Mouse (Mus musculus): ENCODE results near the gene Ptpre. TPM values are rescaled to one million over a fixed set of nuclear protein-coding genes. Genes with fewer than 3 reads are reported as not detected.
"Not testable (repeated sequence)": the region's sequence is repeated elsewhere in the genome, so short reads cannot be mapped to it uniquely, and the experiment has no call there.

The Ptpre gene
- polyA plus RNA-seq, 1 experiment from 2014 or later = 0.56 TPM

DNA sequence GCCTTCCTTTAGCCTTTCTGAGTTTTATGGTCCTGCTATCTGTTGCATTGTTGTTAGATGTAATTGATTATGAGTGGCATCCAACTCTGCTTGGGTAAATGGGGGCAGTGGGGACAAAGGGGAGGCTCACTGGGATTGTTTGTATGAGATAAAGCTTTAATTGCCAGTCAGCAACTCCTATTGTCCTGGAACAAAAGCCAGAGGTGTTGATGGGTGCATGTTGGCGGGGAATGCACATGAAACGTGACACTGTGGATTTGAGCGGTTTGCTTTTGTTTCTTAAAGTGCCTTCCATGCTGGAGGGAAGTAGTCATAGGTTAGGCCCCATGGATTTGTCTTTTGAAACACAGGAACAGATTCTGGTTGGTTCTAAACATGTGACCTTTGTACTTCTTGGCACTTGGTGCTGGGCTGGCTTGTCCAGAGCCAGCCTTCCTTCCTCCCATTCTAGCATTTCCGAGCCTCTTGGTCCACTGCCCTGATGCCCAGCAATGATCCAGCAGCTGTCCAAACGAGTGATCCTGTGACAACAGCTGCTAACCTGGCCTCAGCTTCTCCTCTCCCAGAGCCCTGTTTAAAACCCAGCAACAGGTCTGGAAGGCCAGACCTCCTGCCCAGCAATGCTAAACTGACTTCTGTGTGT is 65.7 kb downstream of the Ptpre start:
- DNase-seq (ENCODE audit: low spot score) = no peak
- WGBS = 58% methylated on average over 5 of the region's 5 CpGs
- H3K9me3 ChIP-seq (replicated peaks) = no peaks in the 10 kb centered on the region
- no peak overlapping the region for H3K4me3 ChIP-seq
- peaks cover 21% of the 10 kb centered on the region for H3K4me1 ChIP-seq
- no peaks in the 10 kb centered on the region for H3K27me3 ChIP-seq (ENCODE audit: low read depth, poor library complexity, severe bottlenecking)
- no peaks in the 10 kb centered on the region for H3K36me3 ChIP-seq
- 0 out of 2 replicates have a peak overlapping the region, but pooled peaks have one; percentile 42 for H3K27ac ChIP-seq (replicated peaks)

DNA sequence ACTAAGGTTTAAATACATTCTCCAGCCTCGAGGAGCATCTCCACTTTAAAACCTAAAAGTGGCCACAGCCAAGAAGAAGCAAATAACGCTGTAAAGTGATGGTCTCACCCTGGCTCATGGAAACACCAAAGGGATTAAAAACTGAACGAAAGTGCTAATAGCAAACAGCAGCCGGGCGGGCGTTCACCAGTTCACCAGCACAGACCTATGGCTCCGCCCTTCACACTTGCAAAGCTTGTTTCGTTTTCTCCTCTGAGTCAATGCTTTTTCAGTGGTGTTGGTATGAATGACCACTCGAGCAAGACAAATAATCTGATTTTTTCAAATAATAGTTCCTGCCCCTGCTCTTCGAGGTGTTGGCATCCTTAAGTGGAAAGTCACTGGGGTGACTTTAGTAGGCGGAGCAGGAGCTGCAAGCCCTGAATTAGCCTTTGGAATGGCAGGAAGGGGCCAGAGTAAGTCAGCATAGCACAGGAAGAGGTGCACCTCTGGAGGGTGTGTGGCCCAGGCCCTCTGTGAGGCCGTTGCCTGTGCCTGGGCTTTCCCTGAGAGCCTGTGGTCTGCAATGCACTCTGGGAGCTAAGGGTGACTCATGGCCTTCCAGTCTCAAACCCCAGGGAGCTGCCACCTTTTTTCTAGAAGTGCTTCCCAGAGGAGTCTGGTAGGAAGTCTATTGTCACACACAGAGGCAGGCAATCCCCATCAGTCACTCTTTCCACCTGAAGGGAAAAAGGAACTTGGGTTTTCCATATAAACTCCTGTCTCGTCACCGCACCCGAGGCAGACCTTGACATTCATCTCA is 67.9 kb downstream of the Ptpre start:
- Histone ChIP-seq H3K36me3 (no peaks in the 10 kb centered on the region), H3K4me1 (peaks cover 23% of the 10 kb centered on the region), H3K27me3 (ENCODE audit: low read depth, poor library complexity, severe bottlenecking) (no peaks in the 10 kb centered on the region), H3K4me3 (no peak overlapping the region), H3K9me3 (replicated peaks) (no peaks in the 10 kb centered on the region), H3K27ac (replicated peaks) (0 out of 2 replicates have a peak overlapping the region, but pooled peaks have one; percentile 38)
- no peak for DNase-seq (ENCODE audit: low spot score)
- WGBS = 71% methylated on average over 15 of the region's 15 CpGs

DNA sequence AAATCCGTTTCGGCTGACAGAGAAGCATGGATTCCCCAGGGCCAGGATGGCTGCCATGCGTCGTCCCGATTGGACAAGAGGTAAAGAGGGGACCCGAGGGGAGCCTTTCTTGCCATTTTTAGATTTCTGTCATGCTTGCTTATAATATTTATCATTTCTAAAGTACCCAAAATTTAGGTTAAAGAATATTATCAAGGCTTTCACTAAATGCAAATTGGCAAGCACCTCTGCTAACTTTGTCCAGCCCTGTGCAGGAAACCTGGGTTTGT is 68.5 kb downstream of the Ptpre start:
- no peak for DNase-seq (ENCODE audit: low spot score)
- no peaks in the 10 kb centered on the region for H3K27me3 ChIP-seq (ENCODE audit: low read depth, poor library complexity, severe bottlenecking)
- no peak overlapping the region for H3K27ac ChIP-seq (replicated peaks)
- H3K9me3 ChIP-seq (replicated peaks) = no peaks in the 10 kb centered on the region
- no peak overlapping the region for H3K4me3 ChIP-seq
- peaks cover 23% of the 10 kb centered on the region for H3K4me1 ChIP-seq
- 89% methylated on average over 6 of the region's 6 CpGs for whole genome bisulfite sequencing
- H3K36me3 ChIP-seq = no peaks in the 10 kb centered on the region

DNA sequence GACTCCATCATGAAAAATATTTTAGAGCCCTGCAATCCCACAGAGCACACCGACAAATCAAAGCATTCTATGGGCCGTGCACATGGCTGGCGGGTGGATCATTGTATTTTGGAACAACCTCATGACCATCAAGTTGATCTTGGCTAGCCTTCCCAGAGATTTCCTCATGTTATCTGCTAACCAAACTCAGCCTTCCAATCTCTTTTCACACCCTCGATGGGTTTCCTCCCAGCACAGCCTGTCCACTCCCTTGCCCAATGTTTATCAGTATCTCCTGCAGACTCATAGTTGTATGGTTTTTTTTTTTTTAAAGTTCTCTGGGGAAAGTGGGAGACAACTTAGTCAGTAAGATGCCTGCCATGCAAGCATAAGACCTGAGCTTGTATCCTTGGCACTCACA is 70.9 kb downstream of the Ptpre start:
- 92% methylated on average over 4 of the region's 4 CpGs for WGBS
- H3K27me3 ChIP-seq (ENCODE audit: low read depth, poor library complexity, severe bottlenecking) = no peaks in the 10 kb centered on the region; the same call in 1 of the 2 replicates
- no peak for DNase-seq (ENCODE audit: low spot score)
- no peaks in the 10 kb centered on the region for H3K36me3 ChIP-seq
- peaks cover 25% of the 10 kb centered on the region for H3K4me1 ChIP-seq
- no peaks in the 10 kb centered on the region for H3K9me3 ChIP-seq (replicated peaks)
- H3K4me3 ChIP-seq = no peak overlapping the region
- no peak overlapping the region for H3K27ac ChIP-seq (replicated peaks)

DNA sequence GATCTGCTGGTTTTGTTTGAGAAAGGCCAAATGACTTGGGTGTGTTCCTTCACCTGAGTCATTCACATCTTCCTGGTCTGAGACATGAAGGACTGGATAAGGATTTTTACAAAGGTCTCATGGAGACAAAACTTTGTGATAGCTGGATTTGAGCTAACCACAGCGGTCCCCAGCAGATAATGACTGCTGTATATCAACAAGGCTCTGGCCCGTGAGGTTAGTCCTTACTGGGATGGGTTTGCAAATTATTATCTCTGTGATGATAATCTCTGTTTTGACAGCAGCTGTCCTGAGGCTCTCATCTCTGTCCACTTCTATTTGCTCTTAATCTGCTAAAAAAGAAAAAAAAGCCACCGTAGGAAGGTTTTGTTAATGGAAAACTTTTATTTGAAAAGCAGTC is 71.7 kb downstream of the Ptpre start:
- Histone ChIP-seq H3K4me3 (no peak overlapping the region), H3K27ac (replicated peaks) (no peak overlapping the region), H3K4me1 (peaks cover 27% of the 10 kb centered on the region), H3K27me3 (ENCODE audit: low read depth, poor library complexity, severe bottlenecking) (no peaks in the 10 kb centered on the region; the same call in 1 of the 2 replicates), H3K9me3 (replicated peaks) (no peaks in the 10 kb centered on the region), H3K36me3 (no peaks in the 10 kb centered on the region)
- DNase-seq (ENCODE audit: low spot score) = no peak
- WGBS = 65% methylated on average over 3 of the region's 3 CpGs

DNA sequence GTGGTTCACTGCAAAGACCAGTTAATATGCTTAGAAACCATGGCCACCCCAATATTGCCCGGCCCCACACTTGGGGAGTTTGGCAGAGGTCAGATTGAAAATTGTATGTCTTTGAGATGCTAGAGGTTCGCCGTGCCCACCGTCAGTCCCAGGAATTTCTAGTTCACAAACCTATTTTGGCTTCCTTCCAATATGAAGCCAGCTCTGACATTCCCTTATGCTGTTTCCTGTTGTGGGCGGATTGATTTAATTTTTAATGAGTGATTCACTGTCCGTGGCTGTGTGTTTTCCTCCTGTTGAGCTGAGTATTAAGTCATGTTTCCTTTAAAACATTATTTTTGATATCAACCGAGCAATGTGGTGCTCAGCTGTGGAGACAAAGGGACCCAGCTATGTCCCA is 72.4 kb downstream of the Ptpre start:
- WGBS = 86% methylated on average over 7 of the region's 7 CpGs
- peaks cover 26% of the 10 kb centered on the region for H3K4me1 ChIP-seq
- H3K4me3 ChIP-seq = no peak overlapping the region
- no peak for DNase-seq (ENCODE audit: low spot score)
- no peaks in the 10 kb centered on the region for H3K9me3 ChIP-seq (replicated peaks)
- no peak overlapping the region for H3K27ac ChIP-seq (replicated peaks)
- H3K36me3 ChIP-seq = no peaks in the 10 kb centered on the region
- H3K27me3 ChIP-seq (ENCODE audit: low read depth, poor library complexity, severe bottlenecking) = no peaks in the 10 kb centered on the region; the same call in 1 of the 2 replicates

DNA sequence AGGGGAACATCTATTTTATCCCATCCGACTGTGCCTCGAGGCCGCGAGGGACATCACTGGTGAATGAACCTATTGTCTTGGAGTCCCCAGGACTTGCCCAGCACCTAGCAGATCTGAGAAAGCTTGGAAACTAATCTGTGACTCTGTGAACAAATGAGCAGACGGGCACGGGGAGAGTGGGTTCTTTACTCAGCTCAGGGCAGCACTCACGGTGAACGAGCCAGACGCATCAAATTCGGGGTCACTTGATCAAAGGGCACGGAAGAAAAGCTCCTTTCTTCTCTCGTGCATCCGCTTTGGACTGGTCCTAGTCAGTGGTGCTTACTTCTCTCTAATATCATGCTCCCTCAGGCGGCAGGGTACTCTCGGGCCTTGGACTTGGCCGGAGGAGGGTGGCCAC is 75.0 kb downstream of the Ptpre start:
- Histone ChIP-seq H3K36me3 (no peaks in the 10 kb centered on the region), H3K27me3 (ENCODE audit: low read depth, poor library complexity, severe bottlenecking) (no peaks in the 10 kb centered on the region; the same call in 1 of the 2 replicates), H3K9me3 (replicated peaks) (no peaks in the 10 kb centered on the region), H3K4me1 (peaks cover 20% of the 10 kb centered on the region), H3K27ac (replicated peaks) (peak overlapping the region; percentile 28; the same call in 1 of the 2 replicates), H3K4me3 (no peak overlapping the region)
- 64% methylated on average over 16 of the region's 16 CpGs for WGBS
- DNase-seq (ENCODE audit: low spot score) = no peak

DNA sequence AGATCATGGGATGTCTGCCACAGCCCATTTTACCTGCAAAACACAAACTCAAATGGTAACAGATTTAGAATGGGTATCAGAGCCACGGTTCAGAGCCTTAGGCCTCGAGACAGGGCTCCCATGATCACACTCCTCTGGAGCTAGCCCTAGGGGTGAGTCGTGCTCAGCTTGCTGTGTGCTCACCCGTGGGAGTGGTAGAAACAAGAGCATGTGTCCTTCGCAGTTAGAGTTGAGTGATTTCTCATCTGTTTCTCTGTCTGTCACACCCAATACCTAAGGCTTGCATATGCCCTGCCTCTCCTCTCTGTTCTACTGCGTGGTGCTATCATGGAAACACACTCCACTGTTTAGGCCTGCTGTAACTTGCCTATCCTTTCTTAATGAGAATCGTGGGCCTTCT is 75.5 kb downstream of the Ptpre start:
- DNase-seq (ENCODE audit: low spot score) = no peak
- WGBS = 87% methylated on average over 7 of the region's 7 CpGs
- H3K4me1 ChIP-seq = peaks cover 22% of the 10 kb centered on the region
- no peaks in the 10 kb centered on the region for H3K36me3 ChIP-seq
- H3K4me3 ChIP-seq = no peak overlapping the region
- no peaks in the 10 kb centered on the region; the same call in 1 of the 2 replicates for H3K27me3 ChIP-seq (ENCODE audit: low read depth, poor library complexity, severe bottlenecking)
- no peaks in the 10 kb centered on the region for H3K9me3 ChIP-seq (replicated peaks)
- H3K27ac ChIP-seq (replicated peaks) = peak overlapping the region; percentile 28; the same call in 1 of the 2 replicates

DNA sequence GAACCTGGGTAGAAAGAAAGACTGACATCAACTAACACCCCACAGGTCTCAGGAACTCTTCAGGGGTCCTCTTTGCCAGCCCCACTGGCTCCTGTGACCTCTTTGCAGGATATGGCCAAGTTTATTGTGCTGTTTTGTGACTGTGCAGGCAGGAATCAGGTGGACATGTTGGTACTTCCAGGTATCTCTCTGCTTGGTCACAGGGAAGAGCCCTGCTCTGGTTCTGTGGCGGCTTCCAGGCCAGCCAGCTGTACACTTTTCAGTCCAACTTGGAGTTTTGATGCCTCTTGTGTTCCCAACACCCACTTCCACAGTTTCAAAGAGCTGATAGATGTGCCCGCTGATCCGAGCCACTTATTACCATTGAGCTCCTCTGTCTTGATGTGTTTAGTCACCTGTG is 76.1 kb downstream of the Ptpre start:
- no peaks in the 10 kb centered on the region for H3K36me3 ChIP-seq
- no peak for DNase-seq (ENCODE audit: low spot score)
- H3K27ac ChIP-seq (replicated peaks) = no peak overlapping the region
- H3K27me3 ChIP-seq (ENCODE audit: low read depth, poor library complexity, severe bottlenecking) = no peaks in the 10 kb centered on the region; the same call in 1 of the 2 replicates
- H3K9me3 ChIP-seq (replicated peaks) = no peaks in the 10 kb centered on the region
- H3K4me1 ChIP-seq = peaks cover 27% of the 10 kb centered on the region
- H3K4me3 ChIP-seq = no peak overlapping the region
- WGBS = 88% methylated on average over 3 of the region's 3 CpGs

DNA sequence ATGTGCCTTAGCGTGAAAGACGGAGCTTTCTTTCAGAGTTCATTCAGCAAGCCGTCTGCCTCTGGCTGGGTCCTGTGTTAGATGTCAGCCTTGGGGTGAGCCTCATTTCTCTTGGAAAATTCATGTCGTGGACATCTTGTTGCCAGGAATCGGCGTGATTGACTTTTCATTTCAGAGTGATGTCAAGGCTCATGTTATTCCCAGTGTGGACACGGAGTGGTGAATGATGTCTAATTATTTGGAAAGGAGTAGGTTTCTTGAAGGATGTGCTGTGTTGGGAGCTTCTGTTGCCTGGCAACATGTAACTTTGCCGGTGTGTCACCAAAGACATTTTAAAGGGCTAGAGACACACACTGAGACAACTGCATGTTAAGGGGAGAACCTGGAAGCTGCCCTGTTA is 77.6 kb downstream of the Ptpre start:
- no peak overlapping the region for H3K27ac ChIP-seq (replicated peaks)
- 90% methylated on average over 8 of the region's 8 CpGs for WGBS

DNA sequence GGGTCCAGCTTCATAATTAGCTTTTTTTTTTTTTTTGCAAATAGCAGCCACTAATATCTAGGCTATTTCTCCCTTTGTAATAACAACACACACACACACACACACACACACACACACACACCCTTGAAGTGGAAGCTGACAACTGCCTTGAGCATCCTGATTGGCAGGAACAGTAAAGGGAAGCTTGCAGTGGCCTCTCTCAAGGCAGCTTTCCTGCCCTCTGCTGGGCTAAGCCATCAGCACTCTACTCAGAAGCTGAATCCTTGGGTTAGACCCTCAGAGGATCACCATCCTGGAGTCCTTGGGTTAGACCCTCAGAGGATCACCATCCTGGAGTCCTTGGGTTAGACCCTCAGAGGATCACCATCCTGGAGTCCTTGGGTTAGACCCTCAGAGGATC is 79.2 kb downstream of the Ptpre start:
- H3K27me3 ChIP-seq (ENCODE audit: low read depth, poor library complexity, severe bottlenecking); H3K36me3 ChIP-seq; H3K4me3 ChIP-seq; DNase-seq (ENCODE audit: low spot score); H3K9me3 ChIP-seq (replicated peaks); H3K27ac ChIP-seq (replicated peaks): not testable (repeated sequence)
- peaks cover 18% of the 10 kb centered on the region for H3K4me1 ChIP-seq

More for the DNA sequence above, 77.6 kb downstream of the Ptpre start:
- Histone ChIP-seq H3K4me3 (no peak overlapping the region), H3K36me3 (no peaks in the 10 kb centered on the region), H3K9me3 (replicated peaks) (no peaks in the 10 kb centered on the region), H3K4me1 (peaks cover 20% of the 10 kb centered on the region), H3K27me3 (ENCODE audit: low read depth, poor library complexity, severe bottlenecking) (no peaks in the 10 kb centered on the region; the same call in 1 of the 2 replicates)
- DNase-seq (ENCODE audit: low spot score) = no peak

DNA sequence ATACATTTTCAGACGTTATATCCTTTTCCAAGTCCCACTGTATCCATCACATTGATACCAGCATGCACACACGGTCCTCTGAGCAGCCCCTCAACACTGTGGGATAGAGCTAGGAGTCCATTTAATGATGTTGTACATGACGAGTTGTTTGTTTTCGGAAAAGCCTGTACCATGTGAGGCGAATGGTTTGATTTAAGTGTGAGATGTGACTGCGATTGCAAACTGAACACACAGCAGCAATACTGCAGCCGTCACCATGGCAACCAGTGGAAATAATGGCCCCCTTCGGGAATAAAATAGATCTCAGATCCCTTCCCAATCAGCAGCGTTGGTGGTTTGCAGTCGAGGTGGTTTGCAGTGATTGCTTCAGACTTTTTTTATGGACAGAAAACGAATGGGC is 80.5 kb downstream of the Ptpre start:
- H3K27ac ChIP-seq (replicated peaks) = no peak overlapping the region
- peaks cover 16% of the 10 kb centered on the region for H3K4me1 ChIP-seq
- H3K9me3 ChIP-seq (replicated peaks) = no peaks in the 10 kb centered on the region
- WGBS = 82% methylated on average over 11 of the region's 11 CpGs
- no peak for DNase-seq (ENCODE audit: low spot score)
- H3K27me3 ChIP-seq (ENCODE audit: low read depth, poor library complexity, severe bottlenecking) = no peaks in the 10 kb centered on the region; the same call in 1 of the 2 replicates
- H3K4me3 ChIP-seq = no peak overlapping the region
- no peaks in the 10 kb centered on the region for H3K36me3 ChIP-seq

DNA sequence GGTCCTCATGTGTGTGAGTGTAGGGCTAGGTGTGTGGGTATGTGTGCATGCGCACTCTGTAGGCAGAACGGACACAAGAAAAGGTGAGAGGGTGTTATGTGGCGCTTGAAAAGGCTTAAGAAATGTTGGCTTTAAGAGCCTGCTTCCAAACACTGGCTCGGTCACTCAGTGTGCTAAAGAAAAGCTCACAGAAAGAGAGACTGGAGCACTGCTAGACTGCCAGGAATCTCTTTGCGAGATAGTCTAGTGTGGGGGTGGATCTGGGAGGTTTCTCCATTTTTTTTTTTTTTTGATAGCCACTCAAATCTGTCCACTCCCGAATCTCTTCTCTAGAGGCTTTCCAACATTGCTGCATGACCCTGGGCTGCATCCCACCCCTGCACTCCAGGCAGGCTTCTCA is 84.4 kb downstream of the Ptpre start:
- 70% methylated on average over 6 of the region's 6 CpGs for WGBS
- Histone ChIP-seq H3K9me3 (replicated peaks) (no peaks in the 10 kb centered on the region), H3K4me3 (no peak overlapping the region)

More for the DNA sequence above, 84.4 kb downstream of the Ptpre start:
- no peak overlapping the region for H3K27ac ChIP-seq (replicated peaks)
- DNase-seq (ENCODE audit: low spot score) = no peak
- no peaks in the 10 kb centered on the region for H3K36me3 ChIP-seq
- H3K27me3 ChIP-seq (ENCODE audit: low read depth, poor library complexity, severe bottlenecking) = no peaks in the 10 kb centered on the region
- peaks cover 13% of the 10 kb centered on the region for H3K4me1 ChIP-seq

All from midbrain, embryonic 10.5 days (tissue).